Mouse (Mus musculus) CH12.LX (cell line): ENCODE data around the gene Ecpas. TPM values are rescaled to one million over a fixed set of nuclear protein-coding genes. Genes with fewer than 3 reads are reported as not detected.

Experiments
- DNase-seq: peaks from one replicate; pipeline ENCODE4 v3.0.0-alpha.2; 2013; ENCODE audit errors: extremely low read depth
- H3K27ac ChIP-seq: 2 replicates; pipeline ENCODE4 v1.5.1; 2012; ENCODE audit warnings: low read depth, mild to moderate bottlenecking, control low read depth, moderate library complexity; ENCODE audit not compliant: insufficient read depth
- H3K27me3 ChIP-seq: replicated peaks from 2 replicates; pipeline ENCODE3; 2012; ENCODE audit warnings: inconsistent platforms
- H3K36me3 ChIP-seq, 2 experiments: replicated peaks in 1 of 2; 2 replicates each; pipeline versions ENCODE3 to v1.6.1; 2012; ENCODE audit warnings: inconsistent platforms in 1 of 2, low read length in 1 of 2, mild to moderate bottlenecking in 1 of 2, mixed read lengths in 1 of 2, moderate library complexity in 1 of 2; ENCODE audit not compliant: control insufficient read depth in 1 of 2, insufficient read depth in 1 of 2
- H3K4me1 ChIP-seq, 2 experiments: 2 replicates each; pipeline ENCODE4 v1.6.1; 2012; ENCODE audit warnings: inconsistent platforms in 1 of 2, moderate library complexity in 1 of 2; ENCODE audit not compliant: insufficient read depth in 2 of 2, control insufficient read depth in 1 of 2
- H3K4me2 ChIP-seq: 2 replicates; pipeline ENCODE4 v1.6.1; 2012; ENCODE audit warnings: low read depth, mild to moderate bottlenecking, control low read depth; ENCODE audit not compliant: poor library complexity, insufficient read depth, severe bottlenecking
- H3K4me3 ChIP-seq, 3 experiments: fragments of 150-350 bp in 1 of 3; sonication (generic) in 1 of 3; replicated peaks in 1 of 3; 2 replicates each; pipeline versions ENCODE3 to v1.5.1; 2011 to 2012; ENCODE audit warnings: low read depth in 2 of 3, low read length in 2 of 3, mild to moderate bottlenecking in 2 of 3, moderate library complexity in 2 of 3, control low read depth in 1 of 3, improper control_type of control experiment in 1 of 3, inconsistent platforms in 1 of 3, mixed read lengths in 1 of 3; ENCODE audit not compliant: poor library complexity in 1 of 3
- H3K79me2 ChIP-seq: replicated peaks from 2 replicates; pipeline ENCODE4 v1.6.1; 2012; ENCODE audit warnings: mild to moderate bottlenecking, moderate library complexity; ENCODE audit not compliant: control insufficient read depth, poor library complexity, insufficient read depth, severe bottlenecking; ENCODE audit errors: extremely low read depth
- H3K9ac ChIP-seq: 2 replicates; pipeline ENCODE4 v1.6.1; 2012; ENCODE audit warnings: low read depth, mild to moderate bottlenecking, control low read depth, moderate library complexity; ENCODE audit not compliant: insufficient read depth
- H3K9me3 ChIP-seq: replicated peaks from 2 replicates; pipeline ENCODE3; 2012; ENCODE audit warnings: low read length, inconsistent platforms, mixed read lengths
- CHD1 ChIP-seq: IDR thresholded peaks from 2 replicates; pipeline ENCODE4 v1.6.1; 2012; ENCODE audit warnings: low read depth, low read length, improper control_type of control experiment, inconsistent platforms
- CTCF ChIP-seq, 2 experiments: IDR thresholded peaks in 1 of 2; conservative IDR thresholded peaks in 1 of 2; 2 replicates each; pipeline ENCODE4 v1.5.1; 2011 to 2012; ENCODE audit warnings: low read depth in 2 of 2, low read length in 2 of 2, improper control_type of control experiment in 1 of 2, inconsistent platforms in 1 of 2, mild to moderate bottlenecking in 1 of 2, moderate library complexity in 1 of 2
- E2F4 ChIP-seq: IDR thresholded peaks from 2 replicates; pipeline ENCODE4 v1.6.1; 2011; ENCODE audit warnings: low read depth, low read length, improper control_type of control experiment; ENCODE audit not compliant: insufficient replicate concordance
- ELF1 ChIP-seq: IDR thresholded peaks from 2 replicates; pipeline ENCODE4 v1.6.1; 2014; ENCODE audit warnings: low read depth, mild to moderate bottlenecking, inconsistent platforms, low read length, improper control_type of control experiment
- ETS1 ChIP-seq: conservative IDR thresholded peaks from 2 replicates; pipeline ENCODE4 v1.6.1; 2012; ENCODE audit warnings: low read depth, mild to moderate bottlenecking, inconsistent platforms, low read length, improper control_type of control experiment, moderate library complexity
- IRF4 ChIP-seq: IDR thresholded peaks from 2 replicates; pipeline ENCODE4 v1.6.1; 2014; ENCODE audit warnings: low read depth, mild to moderate bottlenecking, inconsistent platforms, low read length, improper control_type of control experiment
- KAT2A ChIP-seq: IDR thresholded peaks from 2 replicates; pipeline ENCODE4 v1.6.1; 2012; ENCODE audit warnings: low read length, improper control_type of control experiment, inconsistent platforms; ENCODE audit not compliant: insufficient replicate concordance
- MAX ChIP-seq: IDR thresholded peaks from 2 replicates; pipeline ENCODE4 v1.6.1; 2011; ENCODE audit warnings: low read length, improper control_type of control experiment
- MAZ ChIP-seq: IDR thresholded peaks from 2 replicates; pipeline ENCODE4 v1.6.1; 2012; ENCODE audit warnings: low read depth, mild to moderate bottlenecking, inconsistent platforms, low read length, improper control_type of control experiment, moderate library complexity
- MEF2A ChIP-seq: IDR thresholded peaks from 2 replicates; pipeline ENCODE4 v1.6.1; 2014; ENCODE audit warnings: low read depth, mild to moderate bottlenecking, inconsistent platforms, low read length, improper control_type of control experiment, borderline replicate concordance
- MXI1 ChIP-seq: IDR thresholded peaks from 2 replicates; pipeline ENCODE4 v1.6.1; 2011; ENCODE audit warnings: mild to moderate bottlenecking, low read depth, low read length, improper control_type of control experiment
- NELFE ChIP-seq: IDR thresholded peaks from 2 replicates; pipeline ENCODE4 v1.6.1; 2011; ENCODE audit warnings: low read depth, low read length, improper control_type of control experiment
- NRF1 ChIP-seq: IDR thresholded peaks from 2 replicates; pipeline ENCODE4 v1.6.1; 2014; ENCODE audit warnings: low read depth, mild to moderate bottlenecking, inconsistent platforms, low read length, improper control_type of control experiment, moderate library complexity
- RCOR1 ChIP-seq: conservative IDR thresholded peaks from 2 replicates; pipeline ENCODE4 v1.6.1; 2012; ENCODE audit warnings: low read depth, mild to moderate bottlenecking, inconsistent platforms, low read length, improper control_type of control experiment
- SMC3 ChIP-seq: IDR thresholded peaks from 2 replicates; pipeline ENCODE4 v1.6.1; 2011; ENCODE audit warnings: low read depth, low read length, improper control_type of control experiment
- TCF12 ChIP-seq: IDR thresholded peaks from 2 replicates; pipeline ENCODE4 v1.6.1; 2014; ENCODE audit warnings: low read depth, mild to moderate bottlenecking, inconsistent platforms, low read length, improper control_type of control experiment
- UBTF ChIP-seq: IDR thresholded peaks from 2 replicates; pipeline ENCODE4 v1.6.1; 2012; ENCODE audit warnings: low read depth, mild to moderate bottlenecking, inconsistent platforms, low read length, improper control_type of control experiment, moderate library complexity
- ZKSCAN1 ChIP-seq: IDR thresholded peaks from 2 replicates; pipeline ENCODE4 v1.6.1; 2012; ENCODE audit warnings: low read depth, inconsistent platforms, low read length, improper control_type of control experiment, borderline replicate concordance
- ZMIZ1 ChIP-seq: IDR thresholded peaks from 2 replicates; pipeline ENCODE4 v1.6.1; 2012; ENCODE audit warnings: low read depth, mild to moderate bottlenecking, inconsistent platforms, low read length, improper control_type of control experiment
- ZNF384 ChIP-seq: IDR thresholded peaks from 2 replicates; pipeline ENCODE4 v1.6.1; 2012; ENCODE audit warnings: low read depth, low read length, improper control_type of control experiment, inconsistent platforms
- dilution Hi-C: fragments of 300-500 bp; cut with MboI; formaldehyde crosslinking; loops from 2 replicates; pipeline ENCODE4 v1.14.3; 2020; ENCODE audit warnings: low sequenced_read_pairs; ENCODE audit not compliant: extremely low pct_unique_long_range_greater_than_20kb, extremely low pct_ligation_motif_present
- in situ Hi-C: fragments of 300-500 bp; cut with MboI; formaldehyde crosslinking; loops from 3 replicates; pipeline ENCODE4 v1.14.3; 2019; ENCODE audit warnings: low sequenced_read_pairs, low pct_ligation_motif_present, low pct_unique_long_range_greater_than_20kb, mixed read lengths
- polyA plus RNA-seq: library from polyadenylated mRNA; unstranded; fragments of >175 nt; gene quantifications from 2 replicates; pipeline ENCODE4 v1.2.1, GENCODE M21; 2012; ENCODE audit warnings: low read depth; ENCODE audit not compliant: insufficient read length
- total RNA-seq, 2 experiments: library from RNA; depleted of rRNA; stranded (reverse); fragments of 300-350 nt in 1 of 2; fragments of >200 nt in 1 of 2; gene quantifications; 2 replicates each; pipeline ENCODE4 v1.2.3; 2012 to 2014

The Ecpas gene
- total and polyA plus RNA-seq, 3 experiments = 45.2 to 67.4 (median 47.5) TPM

- TF ChIP-seq ELF1 (no peak), NRF1 (no peak), ETS1 (no peak), TCF12 (no peak), UBTF (no peak), ZMIZ1 (no peak), RCOR1 (no peak), SMC3 (no peak), CHD1 (no peak), IRF4 (no peak)
Measured at GRCm38 (mm10) chr4:58832908-58833307, 79.6 kb downstream of the Ecpas start.

DNA sequence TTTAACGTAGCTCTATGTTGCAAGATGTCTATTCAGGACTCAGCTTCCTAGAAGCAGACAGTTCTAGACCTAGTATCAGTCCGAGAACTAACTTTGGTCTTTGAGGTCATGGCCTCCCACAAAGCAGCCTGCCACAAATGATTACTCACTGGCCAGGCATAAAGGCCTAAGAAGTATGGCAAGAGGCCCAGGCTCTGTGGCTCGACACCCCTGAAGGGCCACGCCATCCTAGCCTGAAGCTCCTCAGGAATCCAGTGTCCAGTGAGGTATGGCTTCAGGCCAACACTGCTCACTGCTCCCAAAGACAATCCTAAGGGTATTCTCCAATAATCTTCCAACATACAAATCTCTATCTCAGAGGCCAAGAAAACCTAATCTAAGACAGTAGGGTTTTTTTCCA is 86.6 kb downstream of the Ecpas start:
- TF ChIP-seq KAT2A (no peak), E2F4 (no peak), MEF2A (no peak), NELFE (no peak), CTCF (conservative IDR thresholded peaks at IDR 0.05 in 1 of 2, IDR thresholded peaks at IDR 0.05 in 1 of 2; ENCODE audit: low read depth in 2 of 2, low read length in 2 of 2) (no peak), ETS1 (no peak), CHD1 (no peak), MXI1 (no peak), MAZ (no peak), ZNF384 (no peak), IRF4 (no peak), MAX (no peak), ZKSCAN1 (no peak), UBTF (no peak), ELF1 (no peak)
- no peak for DNase-seq
- H3K79me2 ChIP-seq = no peaks in the 10 kb centered on the region
- H3K4me2 ChIP-seq = no peak overlapping the region
- no peak overlapping the region for H3K27ac ChIP-seq
- dilution Hi-C loops = no loop called here
- H3K4me1 ChIP-seq = no peaks in the 10 kb centered on the region
- peaks cover 39 to 79% of the 10 kb centered on the region in 2 experiments for H3K36me3 ChIP-seq
- no peaks in the 10 kb centered on the region for H3K27me3 ChIP-seq
- no peak overlapping the region for H3K4me3 ChIP-seq
- no peak overlapping the region for H3K9ac ChIP-seq
- in situ Hi-C loops = no loop called here
- no peaks in the 10 kb centered on the region for H3K9me3 ChIP-seq

More at GRCm38 (mm10) chr4:58832908-58833307, 79.6 kb downstream of the Ecpas start:
- no peak overlapping the region for H3K4me2 ChIP-seq
- no peaks in the 10 kb centered on the region for H3K79me2 ChIP-seq
- H3K9ac ChIP-seq = no peak overlapping the region
- no peak for DNase-seq
- dilution Hi-C loops = no loop called here
- H3K36me3 ChIP-seq = peaks cover 28 to 75% of the 10 kb centered on the region in 2 experiments
- H3K27me3 ChIP-seq = no peaks in the 10 kb centered on the region
- H3K4me1 ChIP-seq = no peaks in the 10 kb centered on the region
- in situ Hi-C loops = no loop called here
- H3K9me3 ChIP-seq = no peaks in the 10 kb centered on the region
- H3K4me3 ChIP-seq = no peak overlapping the region
- no peak overlapping the region for H3K27ac ChIP-seq
